Mouse (Mus musculus): ENCODE measurements around the gene Tead3.
A peak's percentile ranks its signal among the peaks of the same experiment; 100 is the strongest.

- peak; percentile 21; the same call in 1 of the 2 replicates for TF ChIP-seq CTCF (conservative IDR thresholded peaks at IDR 0.05; ENCODE audit: low read length)
- TF ChIP-seq NANOG (IDR thresholded peaks at IDR 0.05; ENCODE audit: borderline replicate concordance, low read length), result no peak
These were observed 63.7 kb downstream of the Tead3 start for GRCm38 (mm10) chr17:28286964-28287363.
